Mouse (Mus musculus) midbrain, embryonic 13.5 days (tissue): ENCODE data around the gene Lpar3. TPM values are rescaled to one million over a fixed set of nuclear protein-coding genes. Genes with fewer than 3 reads are reported as not detected.
"Not testable (repeated sequence)": the region's sequence is repeated elsewhere in the genome, so short reads cannot be mapped to it uniquely, and the experiment has no call there.

Experiments
- ATAC-seq: fragments of 200-750 bp; cut with Nextera tagmentation; 2 replicates; pipeline ENCODE4 v1.8.0; 2017; ENCODE audit warnings: mild to moderate bottlenecking, moderate TSS enrichment, moderate library complexity
- H3K27ac ChIP-seq: fragments of 300-500 bp; sonication (generic); 2 replicates; pipeline ENCODE4 v1.5.1; 2015; ENCODE audit warnings: inconsistent platforms, mild to moderate bottlenecking, moderate library complexity
- H3K27me3 ChIP-seq: fragments of 300-500 bp; sonication (generic); 2 replicates; pipeline ENCODE4 v1.6.1; 2015; ENCODE audit warnings: mild to moderate bottlenecking, inconsistent platforms
- H3K36me3 ChIP-seq: fragments of 300-500 bp; sonication (generic); 2 replicates; pipeline ENCODE4 v1.6.1; 2015; ENCODE audit warnings: mild to moderate bottlenecking, inconsistent platforms
- H3K4me1 ChIP-seq: fragments of 300-500 bp; sonication (generic); replicated peaks from 2 replicates; pipeline ENCODE4 v1.6.1; 2015; ENCODE audit warnings: inconsistent platforms
- H3K4me2 ChIP-seq: fragments of 300-500 bp; sonication (generic); replicated peaks from 2 replicates; pipeline ENCODE4 v1.6.1; 2015; ENCODE audit warnings: moderate library complexity, mild to moderate bottlenecking, inconsistent platforms
- H3K4me3 ChIP-seq: fragments of 300-500 bp; sonication (generic); replicated peaks from 2 replicates; pipeline ENCODE4 v1.5.1; 2015; ENCODE audit warnings: mild to moderate bottlenecking, inconsistent platforms
- H3K9ac ChIP-seq: fragments of 300-500 bp; sonication (generic); replicated peaks from 2 replicates; pipeline ENCODE4 v1.6.1; 2015; ENCODE audit warnings: mild to moderate bottlenecking, inconsistent platforms
- H3K9me3 ChIP-seq: fragments of 300-500 bp; sonication (generic); 2 replicates; pipeline ENCODE4 v1.6.1; 2016; ENCODE audit warnings: mild to moderate bottlenecking, inconsistent platforms
- WGBS: fragments of 180-500 bp; shearing (Covaris S2); methylation state at CpG from one replicate; pipeline ENCODE4 v1.1.7; 2015; 5-methylcytosine and 5-hydroxymethylcytosine counted together
- polyA plus RNA-seq: library from polyadenylated mRNA; unstranded; fragments of >200 nt; fragmentation: Nextera tagmentation; extraction: Ambion mirVana; gene quantifications from 2 replicates; pipeline ENCODE4 v1.2.1, GENCODE M21; 2015

The Lpar3 gene
- polyA plus RNA-seq, 1 experiment from 2014 or later: 0.35 TPM

DNA sequence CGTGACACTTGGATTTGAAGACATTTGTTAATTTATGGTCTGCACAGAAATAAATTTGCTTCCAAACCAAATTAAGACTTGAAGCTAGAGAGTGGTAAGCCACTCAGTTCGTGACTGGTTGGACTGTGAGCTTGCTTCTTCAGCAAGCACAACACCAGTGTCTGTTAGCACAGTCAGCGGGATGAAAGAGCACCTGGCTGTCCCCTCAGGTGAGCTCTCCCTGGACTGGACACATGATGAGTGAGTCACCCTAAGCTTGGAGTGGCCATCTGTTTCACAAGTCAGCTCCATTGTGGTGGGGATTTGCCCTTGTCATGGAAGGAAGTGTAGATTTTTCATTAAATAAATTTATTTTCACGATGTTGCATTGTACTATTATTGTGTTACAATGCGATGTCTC lies 25.6 kb upstream of the Lpar3 start:
- H3K4me3 ChIP-seq: no peak overlapping the region
- 0 out of 2 replicates have a peak, but pooled peaks cover 5% of the 10 kb centered on the region for H3K4me1 ChIP-seq
- no peaks in the 10 kb centered on the region for H3K9me3 ChIP-seq
- 94% methylated on average over 5 of the region's 5 CpGs for WGBS
- no peaks in the 10 kb centered on the region for H3K36me3 ChIP-seq
- H3K27me3 ChIP-seq: no peaks in the 10 kb centered on the region; the same call in 1 of the 2 replicates
- no peak for ATAC-seq
- H3K9ac ChIP-seq: no peak overlapping the region
- no peak overlapping the region for H3K27ac ChIP-seq
- H3K4me2 ChIP-seq: no peak overlapping the region

DNA sequence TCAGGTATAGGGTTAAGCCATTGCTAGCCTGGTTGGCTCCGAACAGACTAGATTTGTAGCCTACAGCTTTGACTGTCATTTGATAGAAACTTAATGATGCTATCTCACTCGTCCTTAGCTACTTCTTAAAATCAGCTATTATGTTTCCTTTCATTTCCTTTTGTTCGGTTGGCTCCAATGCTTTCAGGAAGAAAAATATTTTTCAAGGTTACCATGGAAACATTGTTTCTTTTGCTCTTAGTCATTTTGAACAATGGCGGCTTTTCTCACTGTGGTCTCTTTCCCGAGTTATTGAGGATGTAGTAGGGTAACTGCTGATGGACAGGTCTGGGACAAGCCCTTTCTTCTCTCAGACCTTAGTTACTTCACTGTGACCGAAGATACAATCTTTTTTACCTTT lies 24.5 kb upstream of the Lpar3 start:
- no peak overlapping the region for H3K4me3 ChIP-seq
- no peaks in the 10 kb centered on the region; the same call in 1 of the 2 replicates for H3K27me3 ChIP-seq
- no peak for ATAC-seq
- H3K4me1 ChIP-seq: 0 out of 2 replicates have a peak, but pooled peaks cover 5% of the 10 kb centered on the region
- H3K9ac ChIP-seq: no peak overlapping the region
- no peaks in the 10 kb centered on the region for H3K36me3 ChIP-seq
- H3K9me3 ChIP-seq: no peaks in the 10 kb centered on the region
- WGBS: 32% methylated on average over 6 of the region's 6 CpGs
- H3K4me2 ChIP-seq: no peak overlapping the region
- H3K27ac ChIP-seq: no peak overlapping the region

DNA sequence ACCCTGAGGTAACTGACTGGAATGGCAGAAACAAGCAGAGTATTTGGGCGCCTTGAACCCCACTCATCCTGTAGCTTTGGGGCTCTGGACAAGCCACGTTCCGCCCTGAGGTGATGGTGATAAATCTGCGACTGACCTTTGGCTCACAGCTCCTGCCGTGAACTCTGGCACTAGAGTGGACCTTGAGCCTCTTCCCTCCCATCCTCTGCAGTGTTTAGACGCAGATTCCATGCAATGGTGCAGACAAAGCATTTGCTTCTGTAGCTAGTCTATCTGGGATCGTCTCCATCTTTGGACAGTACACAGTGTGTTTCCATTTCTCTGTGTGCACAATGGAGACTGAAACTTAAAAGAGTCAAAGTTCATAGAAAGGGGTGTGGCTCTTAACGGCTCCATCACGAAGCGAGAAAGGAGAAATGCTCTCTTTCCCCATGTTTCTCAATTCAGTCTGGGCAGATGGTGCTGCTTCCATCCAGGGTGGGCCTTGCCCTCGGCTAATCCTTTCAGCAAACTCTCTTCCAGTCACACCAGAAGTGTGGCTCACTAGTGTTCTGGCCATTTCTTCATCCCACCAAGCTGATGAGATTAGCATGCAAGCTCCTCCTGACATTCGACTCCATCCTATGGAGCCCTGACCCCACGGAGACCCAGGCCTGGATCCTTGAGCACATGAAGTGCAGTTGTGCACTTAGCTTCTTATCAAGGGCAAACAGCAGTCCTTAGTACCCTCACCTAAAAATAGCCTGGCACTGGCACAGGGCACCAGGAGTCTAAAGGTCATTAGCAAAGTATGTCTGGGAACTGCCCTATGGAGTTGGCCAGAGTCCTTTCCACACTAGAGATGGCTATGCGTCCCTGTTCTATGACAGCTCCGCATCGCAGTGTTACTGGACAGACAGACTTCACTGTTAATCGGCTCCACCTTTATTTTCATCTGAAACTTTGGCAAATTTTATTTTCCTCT lies 23.7 kb upstream of the Lpar3 start:
- H3K9me3 ChIP-seq: no peaks in the 10 kb centered on the region
- no peak for ATAC-seq

DNA sequence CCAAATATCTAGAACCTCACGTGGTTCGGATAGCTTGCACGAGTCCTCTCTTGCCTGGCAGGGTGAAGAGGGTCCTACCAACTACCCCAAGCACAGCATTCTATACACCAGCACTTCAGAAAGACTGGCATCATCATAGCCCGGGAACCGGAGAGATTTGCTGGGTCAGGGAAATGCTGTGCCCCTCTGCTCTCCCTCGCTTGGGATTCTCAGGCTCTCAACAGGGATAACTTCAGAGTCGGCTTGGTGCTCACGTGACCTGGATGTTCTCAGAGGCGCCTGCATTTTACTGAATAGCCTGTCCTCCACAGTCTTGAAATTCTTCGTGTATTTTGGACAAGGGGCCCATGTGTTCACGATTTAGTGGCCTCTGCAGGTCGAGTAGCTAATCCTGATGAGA lies 23.0 kb upstream of the Lpar3 start:
- H3K27me3 ChIP-seq: no peaks in the 10 kb centered on the region
- no peak for ATAC-seq
- 87% methylated on average over 12 of the region's 12 CpGs for WGBS

More for the DNA sequence above, 23.7 kb upstream of the Lpar3 start:
- H3K4me2 ChIP-seq: no peak overlapping the region
- no peak overlapping the region for H3K4me3 ChIP-seq
- H3K27ac ChIP-seq: no peak overlapping the region
- no peak overlapping the region for H3K9ac ChIP-seq
- H3K27me3 ChIP-seq: no peaks in the 10 kb centered on the region
- no peaks in the 10 kb centered on the region for H3K36me3 ChIP-seq
- H3K4me1 ChIP-seq: 0 out of 2 replicates have a peak, but pooled peaks cover 5% of the 10 kb centered on the region
- WGBS: 82% methylated on average over 17 of the region's 17 CpGs

DNA sequence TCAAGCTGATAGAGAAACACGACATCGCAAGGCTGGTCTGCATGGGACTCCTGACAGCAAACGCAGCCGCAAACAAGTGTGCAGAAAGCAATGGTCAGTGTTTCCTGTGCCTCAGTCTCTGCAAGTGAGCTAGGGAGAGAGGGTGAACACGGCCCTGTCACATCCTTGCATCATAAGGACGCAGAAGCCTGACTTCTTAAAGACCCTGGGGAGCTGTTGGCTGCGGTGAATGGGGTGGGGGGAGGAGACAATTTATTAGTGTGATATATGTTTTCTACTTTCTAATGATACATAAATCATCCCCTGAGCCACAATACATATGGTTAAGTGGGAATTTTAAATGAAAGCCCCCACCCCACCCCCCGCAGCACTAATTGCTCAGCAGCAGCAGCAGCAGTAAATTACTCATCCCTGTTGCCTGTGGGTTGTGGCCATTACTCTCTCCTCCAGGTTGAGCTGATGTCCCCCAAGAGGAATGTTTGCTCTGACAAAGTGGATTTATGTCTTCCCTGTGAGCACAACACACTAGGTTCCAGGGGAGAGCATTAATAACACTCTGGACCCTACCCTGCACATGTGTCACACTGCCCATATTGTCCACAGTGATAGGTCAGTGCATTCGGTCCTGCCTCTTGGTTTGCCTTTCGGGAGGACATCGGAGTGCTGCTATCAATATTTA lies 21.8 kb upstream of the Lpar3 start:
- Histone ChIP-seq H3K4me1 (0 out of 2 replicates have a peak, but pooled peaks cover 5% of the 10 kb centered on the region), H3K4me2 (no peak overlapping the region), H3K36me3 (no peaks in the 10 kb centered on the region), H3K9ac (no peak overlapping the region), H3K4me3 (no peak overlapping the region), H3K27me3 (no peaks in the 10 kb centered on the region), H3K9me3 (no peaks in the 10 kb centered on the region), H3K27ac (no peak overlapping the region)
- 73% methylated on average over 11 of the region's 11 CpGs for WGBS
- peak; percentile 79 for ATAC-seq

More for the DNA sequence above, 23.0 kb upstream of the Lpar3 start:
- Histone ChIP-seq H3K9ac (no peak overlapping the region), H3K36me3 (no peaks in the 10 kb centered on the region), H3K9me3 (no peaks in the 10 kb centered on the region), H3K4me2 (no peak overlapping the region), H3K27ac (no peak overlapping the region), H3K4me1 (0 out of 2 replicates have a peak, but pooled peaks cover 5% of the 10 kb centered on the region), H3K4me3 (no peak overlapping the region)

DNA sequence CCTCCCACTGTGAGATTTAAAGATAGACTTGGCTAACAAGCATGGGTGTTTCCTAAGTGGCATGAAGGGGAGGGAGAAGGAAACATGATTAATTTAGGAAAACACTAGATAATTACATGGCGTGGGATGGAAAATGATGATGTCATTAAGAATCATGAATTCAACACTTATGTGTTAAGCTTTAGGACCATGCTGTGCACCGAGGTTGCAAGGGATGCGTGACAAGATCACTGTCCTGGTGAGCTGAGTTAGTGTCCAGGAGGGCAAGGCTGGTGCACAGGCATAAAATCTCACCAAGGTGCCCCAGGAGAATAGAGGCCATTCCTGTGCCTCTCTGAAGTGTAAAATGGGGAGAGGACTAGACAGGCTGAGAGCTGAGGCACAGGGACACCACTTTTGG lies 21.3 kb upstream of the Lpar3 start:
- ATAC-seq: 0 out of 2 replicates have a peak, but pooled peaks have one; percentile 44
- 73% methylated on average over 3 of the region's 3 CpGs for WGBS
- no peak overlapping the region for H3K4me3 ChIP-seq

DNA sequence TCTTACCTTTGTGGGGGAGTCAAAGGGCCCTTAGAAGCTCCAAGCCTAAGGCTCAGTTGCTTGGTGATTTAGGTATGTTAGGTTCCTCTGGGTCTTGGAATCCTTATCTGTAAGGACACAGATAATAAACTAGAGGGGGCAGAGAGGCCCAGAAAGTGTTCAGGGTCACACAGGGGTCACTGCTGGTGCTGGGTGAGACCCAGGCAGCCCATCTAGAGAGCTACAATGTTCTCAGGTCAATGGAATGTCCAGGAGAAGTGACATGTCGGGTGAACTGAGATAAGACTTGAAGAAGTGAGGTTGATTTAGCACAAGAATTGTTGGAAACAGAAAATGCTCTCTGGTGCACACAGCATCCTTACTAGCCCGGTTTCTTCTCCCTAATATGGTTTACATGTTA lies 16.4 kb upstream of the Lpar3 start:
- no peak overlapping the region for H3K9ac ChIP-seq
- 84% methylated on average over 2 of the region's 2 CpGs for WGBS
- H3K4me1 ChIP-seq: no peaks in the 10 kb centered on the region
- H3K27me3 ChIP-seq: no peaks in the 10 kb centered on the region
- no peaks in the 10 kb centered on the region for H3K36me3 ChIP-seq
- no peak overlapping the region for H3K4me2 ChIP-seq
- no peak for ATAC-seq
- no peak overlapping the region for H3K27ac ChIP-seq
- no peaks in the 10 kb centered on the region for H3K9me3 ChIP-seq
- H3K4me3 ChIP-seq: no peak overlapping the region

More for the DNA sequence above, 21.3 kb upstream of the Lpar3 start:
- H3K36me3 ChIP-seq: no peaks in the 10 kb centered on the region
- H3K9ac ChIP-seq: no peak overlapping the region
- no peak overlapping the region for H3K4me2 ChIP-seq
- H3K27ac ChIP-seq: no peak overlapping the region
- no peaks in the 10 kb centered on the region for H3K27me3 ChIP-seq
- H3K9me3 ChIP-seq: no peaks in the 10 kb centered on the region
- H3K4me1 ChIP-seq: 0 out of 2 replicates have a peak, but pooled peaks cover 5% of the 10 kb centered on the region

DNA sequence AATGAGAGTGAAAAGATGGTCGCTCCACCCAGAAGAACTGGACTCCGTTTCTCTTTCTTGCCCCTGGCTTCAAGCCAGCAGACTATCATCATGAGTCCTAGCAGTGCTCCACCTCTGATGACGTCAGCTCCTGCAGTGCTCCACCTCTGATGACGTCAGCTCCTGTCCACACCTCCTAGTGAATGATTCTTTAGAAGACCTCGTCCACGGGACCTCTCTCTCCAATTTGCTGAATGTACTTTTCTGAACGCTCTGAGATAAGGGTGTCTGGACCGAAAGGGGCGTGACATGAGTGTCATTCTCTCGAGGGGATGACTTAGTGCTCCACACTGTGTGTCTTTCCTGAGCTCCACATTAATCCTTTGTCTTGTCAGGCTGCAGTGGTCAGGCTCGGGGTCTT lies 15.5 kb upstream of the Lpar3 start:
- H3K4me2 ChIP-seq: no peak overlapping the region
- H3K9me3 ChIP-seq: no peaks in the 10 kb centered on the region
- no peak for ATAC-seq
- no peaks in the 10 kb centered on the region for H3K27me3 ChIP-seq
- H3K27ac ChIP-seq: no peak overlapping the region
- no peak overlapping the region for H3K9ac ChIP-seq
- H3K4me1 ChIP-seq: no peaks in the 10 kb centered on the region
- no peak overlapping the region for H3K4me3 ChIP-seq
- 83% methylated on average over 11 of the region's 11 CpGs for WGBS
- no peaks in the 10 kb centered on the region for H3K36me3 ChIP-seq

DNA sequence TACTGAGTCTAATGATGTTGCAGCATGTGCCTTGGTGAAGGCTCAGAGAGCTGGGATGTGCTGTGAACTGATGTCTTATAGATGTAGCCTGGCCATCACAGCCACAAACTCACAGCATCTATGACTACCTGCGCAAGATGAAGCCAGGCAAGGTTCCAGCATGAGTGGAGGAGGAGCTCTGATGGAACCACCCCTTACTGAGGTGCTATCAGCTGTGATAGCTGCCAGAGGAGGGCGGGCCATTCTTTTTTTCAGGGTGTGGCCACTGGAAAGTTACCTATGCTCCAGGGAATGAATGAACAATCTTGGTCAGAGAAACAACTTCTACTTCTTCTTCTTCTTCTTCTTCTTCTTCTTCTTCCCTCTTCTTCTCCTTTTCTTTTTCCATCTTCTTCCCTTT lies 14.1 kb upstream of the Lpar3 start:
- H3K36me3 ChIP-seq: no peaks in the 10 kb centered on the region
- H3K4me2 ChIP-seq: no peak overlapping the region
- ATAC-seq: no peak
- WGBS: 82% methylated on average over 2 of the region's 2 CpGs
- H3K4me3 ChIP-seq: no peak overlapping the region
- H3K4me1 ChIP-seq: no peaks in the 10 kb centered on the region
- H3K9me3 ChIP-seq: no peaks in the 10 kb centered on the region
- H3K27me3 ChIP-seq: no peaks in the 10 kb centered on the region
- H3K27ac ChIP-seq: no peak overlapping the region
- no peak overlapping the region for H3K9ac ChIP-seq

DNA sequence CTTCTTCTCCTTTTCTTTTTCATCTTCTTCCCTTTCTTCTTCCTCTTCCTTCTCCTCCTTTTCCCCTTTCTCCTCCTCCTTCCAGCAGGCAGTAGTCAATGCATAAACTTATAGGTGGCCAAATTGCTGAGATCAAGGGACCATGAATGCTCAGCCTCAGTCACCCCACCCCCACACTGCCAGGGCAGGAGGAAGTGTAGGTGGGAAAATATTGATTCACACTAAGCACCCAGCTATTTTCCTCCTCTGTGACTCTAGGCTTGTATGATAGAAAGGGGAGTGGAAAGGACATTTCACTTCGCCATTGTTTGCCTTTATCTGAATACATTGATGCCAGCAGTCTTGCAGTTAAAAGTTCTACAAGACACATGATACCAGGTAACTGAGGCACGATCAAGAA lies 13.3 kb upstream of the Lpar3 start:
- Histone ChIP-seq H3K4me1 (no peaks in the 10 kb centered on the region), H3K27ac (no peak overlapping the region), H3K27me3 (no peaks in the 10 kb centered on the region), H3K36me3 (no peaks in the 10 kb centered on the region), H3K4me3 (no peak overlapping the region), H3K9me3 (no peaks in the 10 kb centered on the region), H3K4me2 (no peak overlapping the region), H3K9ac (no peak overlapping the region)
- WGBS: 88% methylated on average over 2 of the region's 2 CpGs
- ATAC-seq: no peak

DNA sequence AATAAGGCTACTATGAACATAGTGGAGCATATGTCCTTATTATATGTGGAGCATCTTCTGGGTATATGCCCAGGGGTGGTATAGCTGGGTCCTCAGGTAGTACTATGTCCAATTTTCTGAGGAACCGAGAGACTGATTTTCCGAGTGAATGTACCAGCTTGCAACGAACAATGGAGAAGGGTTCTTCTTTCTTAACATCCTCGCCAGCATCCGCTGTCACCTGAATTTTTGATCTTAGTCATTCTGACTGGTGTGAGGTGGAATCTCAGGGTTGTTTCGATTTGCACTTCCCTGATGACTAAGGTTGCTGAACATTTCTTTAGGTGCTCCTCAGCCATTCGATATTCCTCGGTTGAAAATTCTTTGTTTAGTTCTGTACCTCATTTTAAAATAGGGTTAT lies 11.0 kb upstream of the Lpar3 start:
- WGBS: 96% methylated on average over 8 of the region's 8 CpGs
- H3K4me3 ChIP-seq, H3K4me1 ChIP-seq, ATAC-seq, H3K27me3 ChIP-seq, H3K9ac ChIP-seq, H3K27ac ChIP-seq, H3K4me2 ChIP-seq, H3K36me3 ChIP-seq, H3K9me3 ChIP-seq: not testable (repeated sequence)

DNA sequence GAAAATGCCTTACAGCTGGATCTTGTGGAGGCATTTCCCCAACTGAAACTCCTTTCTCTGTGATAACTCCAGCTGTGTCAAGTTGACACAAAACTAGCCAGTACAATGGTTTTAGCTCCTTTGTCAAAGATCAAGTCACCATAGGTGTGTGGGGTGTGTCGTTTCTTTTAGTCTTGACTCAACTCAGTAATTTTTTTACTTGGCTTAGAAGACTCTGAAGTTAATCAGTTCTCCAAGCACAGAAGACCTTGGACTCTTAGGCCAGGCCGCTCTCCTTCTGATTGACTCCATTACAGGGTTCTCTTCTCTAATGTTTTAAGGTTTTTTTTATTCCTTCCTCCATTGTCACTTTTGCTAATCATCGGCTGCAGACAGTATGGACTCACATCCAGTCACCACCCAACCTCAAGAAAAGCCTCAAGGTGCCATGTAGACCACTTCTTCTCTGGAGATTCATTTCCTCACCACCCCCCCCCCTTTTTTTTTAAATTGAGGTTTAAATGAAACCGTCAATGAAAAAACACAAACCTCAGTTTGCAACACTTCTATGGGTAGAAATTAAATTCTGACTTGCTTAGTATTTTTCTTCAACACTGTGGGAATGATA lies 9.5 kb upstream of the Lpar3 start:
- H3K27ac ChIP-seq: no peak overlapping the region
- no peak overlapping the region for H3K4me3 ChIP-seq
- ATAC-seq: no peak
- 90% methylated on average over 4 of the region's 4 CpGs for WGBS
- no peak overlapping the region for H3K9ac ChIP-seq
- no peaks in the 10 kb centered on the region for H3K36me3 ChIP-seq
- no peaks in the 10 kb centered on the region for H3K27me3 ChIP-seq
- no peak overlapping the region for H3K4me2 ChIP-seq
- H3K9me3 ChIP-seq: no peaks in the 10 kb centered on the region
- no peaks in the 10 kb centered on the region for H3K4me1 ChIP-seq
